Mouse (Mus musculus) thymus, postnatal 10 days (tissue): ENCODE data around the gene Slc16a5.

Experiments
- DNase-seq, 2 experiments: peaks; one replicate each; pipeline ENCODE4 v3.0.0; 2021; ENCODE audit warnings: low spot score in 2 of 2

Slc16a5 gene

DNA sequence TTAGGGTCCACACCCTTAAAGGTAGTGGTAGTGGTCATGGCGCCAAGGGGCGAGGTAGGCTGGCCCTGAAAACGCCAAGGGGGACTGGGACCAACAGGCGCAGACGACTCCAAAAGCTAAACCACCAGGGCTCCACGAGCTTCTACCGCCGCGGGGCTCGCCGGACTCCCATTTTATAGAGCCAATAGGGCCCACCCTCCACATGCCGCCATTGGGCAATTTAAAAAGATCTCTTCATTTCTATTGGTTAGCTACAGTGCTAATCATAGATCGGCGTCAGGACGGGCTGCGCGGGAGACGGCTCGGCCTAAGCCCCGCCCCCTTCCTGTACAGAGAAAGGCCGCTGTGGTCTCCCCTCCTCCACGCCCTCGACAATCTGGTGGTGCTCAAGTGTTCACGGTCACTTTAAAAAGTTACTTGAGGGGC is 52.0 kb downstream of the Slc16a5 start, which contains the start of gene Jpt1:
TSS of gene Jpt1 (minus strand) at position 150 of the 426 bp plus-strand sequence.
- DNase-seq = peak; percentile 95 to 97

GRCm38 (mm10) chr11:115515021-115515420 is 52.7 kb downstream of the Slc16a5 start:
- no peak for DNase-seq

GRCm38 (mm10) chr11:115516942-115517341 is 54.7 kb downstream of the Slc16a5 start:
- DNase-seq = no peak

DNA sequence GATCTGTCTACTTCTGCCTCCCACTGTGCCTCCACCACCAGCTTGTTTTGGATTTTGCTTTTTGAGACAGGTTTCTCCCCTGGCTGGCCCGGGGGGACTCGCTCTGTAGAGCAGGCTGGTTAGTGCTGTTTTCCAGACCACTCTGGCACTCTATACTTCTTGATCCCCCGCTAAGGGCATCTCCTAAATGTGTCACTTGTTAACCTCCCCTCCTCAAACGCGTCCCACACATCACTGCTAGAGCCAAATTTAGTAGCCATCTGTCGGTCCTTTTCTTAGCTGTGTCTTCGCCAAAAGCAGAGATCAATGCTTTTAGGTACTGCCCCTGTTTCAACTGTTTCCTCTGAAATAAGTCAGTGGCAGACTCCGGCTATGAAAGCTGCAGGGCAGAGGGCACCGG is 56.4 kb downstream of the Slc16a5 start:
- no peak for DNase-seq

DNA sequence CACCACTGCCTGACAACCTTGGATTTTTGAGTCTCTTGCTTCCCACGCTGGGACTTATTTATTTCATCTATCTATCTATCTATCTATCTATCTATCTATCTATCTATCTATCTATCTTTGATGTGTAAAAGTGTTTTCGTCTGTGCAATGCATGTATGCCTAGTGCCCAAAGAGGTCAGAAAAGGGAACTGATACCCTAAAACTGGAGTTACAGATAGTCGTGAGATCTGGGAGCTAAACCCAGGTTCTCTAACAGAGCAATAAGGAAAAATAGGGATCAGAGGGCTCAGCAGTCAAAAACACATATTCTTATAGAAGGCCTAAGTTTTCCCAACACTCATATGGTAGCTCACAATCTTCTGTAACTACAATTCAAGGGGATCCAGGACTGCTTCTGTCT is 57.3 kb downstream of the Slc16a5 start:
- DNase-seq = no peak

- no peak for DNase-seq
Measured at GRCm38 (mm10) chr11:115520218-115520617, 57.9 kb downstream of the Slc16a5 start.

GRCm38 (mm10) chr11:115521080-115521479 is 58.8 kb downstream of the Slc16a5 start:
- DNase-seq = no peak

DNA sequence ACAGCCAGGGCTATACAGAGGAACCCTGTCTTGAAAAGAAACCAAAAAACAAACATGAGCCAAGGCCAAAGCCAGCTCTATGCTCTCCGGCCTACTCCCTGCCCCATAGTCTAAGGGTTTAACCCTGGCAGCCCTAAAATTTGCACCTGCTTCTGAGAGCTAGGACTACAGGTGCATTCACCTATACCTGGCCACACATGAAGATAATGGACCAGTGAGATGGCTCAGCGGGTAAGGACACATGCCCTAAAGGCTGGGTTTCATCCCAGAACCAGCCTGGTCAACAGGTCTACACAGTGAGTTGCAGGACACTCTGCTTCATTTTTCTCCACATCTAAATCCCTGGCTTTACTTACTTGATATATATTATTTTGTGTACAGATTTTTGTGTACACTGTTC is 60.0 kb downstream of the Slc16a5 start:
- no peak for DNase-seq

GRCm38 (mm10) chr11:115522703-115523102 is 60.4 kb downstream of the Slc16a5 start:
- DNase-seq = no peak
